Mouse (Mus musculus) CH12.LX (cell line): Measurements from ENCODE around the gene P4ha2. TPM values are rescaled to one million over a fixed set of nuclear protein-coding genes. Genes with fewer than 3 reads are reported as not detected.

Experiments
- DNase-seq: peaks from one replicate; pipeline ENCODE4 v3.0.0-alpha.2; 2013; ENCODE audit errors: extremely low read depth
- H3K27ac ChIP-seq: 2 replicates; pipeline ENCODE4 v1.5.1; 2012; ENCODE audit warnings: low read depth, mild to moderate bottlenecking, control low read depth, moderate library complexity; ENCODE audit not compliant: insufficient read depth
- H3K27me3 ChIP-seq: replicated peaks from 2 replicates; pipeline ENCODE3; 2012; ENCODE audit warnings: inconsistent platforms
- H3K36me3 ChIP-seq, 2 experiments: replicated peaks in 1 of 2; 2 replicates each; pipeline versions ENCODE3 to v1.6.1; 2012; ENCODE audit warnings: inconsistent platforms in 1 of 2, low read length in 1 of 2, mild to moderate bottlenecking in 1 of 2, mixed read lengths in 1 of 2, moderate library complexity in 1 of 2; ENCODE audit not compliant: control insufficient read depth in 1 of 2, insufficient read depth in 1 of 2
- H3K4me1 ChIP-seq, 2 experiments: 2 replicates each; pipeline ENCODE4 v1.6.1; 2012; ENCODE audit warnings: inconsistent platforms in 1 of 2, moderate library complexity in 1 of 2; ENCODE audit not compliant: insufficient read depth in 2 of 2, control insufficient read depth in 1 of 2
- H3K4me2 ChIP-seq: 2 replicates; pipeline ENCODE4 v1.6.1; 2012; ENCODE audit warnings: low read depth, mild to moderate bottlenecking, control low read depth; ENCODE audit not compliant: poor library complexity, insufficient read depth, severe bottlenecking
- H3K4me3 ChIP-seq, 3 experiments: fragments of 150-350 bp in 1 of 3; sonication (generic) in 1 of 3; replicated peaks in 1 of 3; 2 replicates each; pipeline versions ENCODE3 to v1.5.1; 2011 to 2012; ENCODE audit warnings: low read depth in 2 of 3, low read length in 2 of 3, mild to moderate bottlenecking in 2 of 3, moderate library complexity in 2 of 3, control low read depth in 1 of 3, improper control_type of control experiment in 1 of 3, inconsistent platforms in 1 of 3, mixed read lengths in 1 of 3; ENCODE audit not compliant: poor library complexity in 1 of 3
- H3K79me2 ChIP-seq: replicated peaks from 2 replicates; pipeline ENCODE4 v1.6.1; 2012; ENCODE audit warnings: mild to moderate bottlenecking, moderate library complexity; ENCODE audit not compliant: control insufficient read depth, poor library complexity, insufficient read depth, severe bottlenecking; ENCODE audit errors: extremely low read depth
- H3K9ac ChIP-seq: 2 replicates; pipeline ENCODE4 v1.6.1; 2012; ENCODE audit warnings: low read depth, mild to moderate bottlenecking, control low read depth, moderate library complexity; ENCODE audit not compliant: insufficient read depth
- H3K9me3 ChIP-seq: replicated peaks from 2 replicates; pipeline ENCODE3; 2012; ENCODE audit warnings: low read length, inconsistent platforms, mixed read lengths
- BHLHE40 ChIP-seq: IDR thresholded peaks from 2 replicates; pipeline ENCODE4 v1.6.1; 2011; ENCODE audit warnings: mild to moderate bottlenecking, low read depth, low read length, improper control_type of control experiment
- CHD2 ChIP-seq: IDR thresholded peaks from 2 replicates; pipeline ENCODE4 v1.6.1; 2011; ENCODE audit warnings: low read length, improper control_type of control experiment
- E2F4 ChIP-seq: IDR thresholded peaks from 2 replicates; pipeline ENCODE4 v1.6.1; 2011; ENCODE audit warnings: low read depth, low read length, improper control_type of control experiment; ENCODE audit not compliant: insufficient replicate concordance
- ELF1 ChIP-seq: IDR thresholded peaks from 2 replicates; pipeline ENCODE4 v1.6.1; 2014; ENCODE audit warnings: low read depth, mild to moderate bottlenecking, inconsistent platforms, low read length, improper control_type of control experiment
- EP300 ChIP-seq: IDR thresholded peaks from 2 replicates; pipeline ENCODE4 v1.6.1; 2011; ENCODE audit warnings: low read length, improper control_type of control experiment
- HCFC1 ChIP-seq: IDR thresholded peaks from 2 replicates; pipeline ENCODE4 v1.6.1; 2012; ENCODE audit warnings: low read depth, mild to moderate bottlenecking, inconsistent platforms, low read length, improper control_type of control experiment
- IRF4 ChIP-seq: IDR thresholded peaks from 2 replicates; pipeline ENCODE4 v1.6.1; 2014; ENCODE audit warnings: low read depth, mild to moderate bottlenecking, inconsistent platforms, low read length, improper control_type of control experiment
- JUN ChIP-seq: IDR thresholded peaks from 2 replicates; pipeline ENCODE4 v1.6.1; 2011; ENCODE audit warnings: low read depth, mild to moderate bottlenecking, low read length, improper control_type of control experiment, moderate library complexity; ENCODE audit not compliant: insufficient read depth
- KAT2A ChIP-seq: IDR thresholded peaks from 2 replicates; pipeline ENCODE4 v1.6.1; 2012; ENCODE audit warnings: low read length, improper control_type of control experiment, inconsistent platforms; ENCODE audit not compliant: insufficient replicate concordance
- MAZ ChIP-seq: IDR thresholded peaks from 2 replicates; pipeline ENCODE4 v1.6.1; 2012; ENCODE audit warnings: low read depth, mild to moderate bottlenecking, inconsistent platforms, low read length, improper control_type of control experiment, moderate library complexity
- MYC ChIP-seq: IDR thresholded peaks from 2 replicates; pipeline ENCODE4 v1.6.1; 2011; ENCODE audit warnings: low read depth, mild to moderate bottlenecking, improper control_type of control experiment, low read length
- NRF1 ChIP-seq: IDR thresholded peaks from 2 replicates; pipeline ENCODE4 v1.6.1; 2014; ENCODE audit warnings: low read depth, mild to moderate bottlenecking, inconsistent platforms, low read length, improper control_type of control experiment, moderate library complexity
- POLR2A ChIP-seq: IDR thresholded peaks from 2 replicates; pipeline ENCODE4 v1.6.1; 2011; ENCODE audit warnings: low read depth, mild to moderate bottlenecking, improper control_type of control experiment, low read length
- POLR2AphosphoS2 ChIP-seq: IDR thresholded peaks from 2 replicates; pipeline ENCODE4 v1.6.1; 2011; ENCODE audit warnings: low read depth, low read length, improper control_type of control experiment
- RAD21 ChIP-seq: IDR thresholded peaks from 2 replicates; pipeline ENCODE4 v1.6.1; 2011; ENCODE audit warnings: low read depth, mild to moderate bottlenecking, low read length, improper control_type of control experiment, moderate library complexity
- TBP ChIP-seq: conservative IDR thresholded peaks from 2 replicates; pipeline ENCODE4 v1.6.1; 2011; ENCODE audit warnings: low read depth, low read length, improper control_type of control experiment
- TCF12 ChIP-seq: IDR thresholded peaks from 2 replicates; pipeline ENCODE4 v1.6.1; 2014; ENCODE audit warnings: low read depth, mild to moderate bottlenecking, inconsistent platforms, low read length, improper control_type of control experiment
- ZMIZ1 ChIP-seq: IDR thresholded peaks from 2 replicates; pipeline ENCODE4 v1.6.1; 2012; ENCODE audit warnings: low read depth, mild to moderate bottlenecking, inconsistent platforms, low read length, improper control_type of control experiment
- ZNF384 ChIP-seq: IDR thresholded peaks from 2 replicates; pipeline ENCODE4 v1.6.1; 2012; ENCODE audit warnings: low read depth, low read length, improper control_type of control experiment, inconsistent platforms
- dilution Hi-C: fragments of 300-500 bp; cut with MboI; formaldehyde crosslinking; loops from 2 replicates; pipeline ENCODE4 v1.14.3; 2020; ENCODE audit warnings: low sequenced_read_pairs; ENCODE audit not compliant: extremely low pct_unique_long_range_greater_than_20kb, extremely low pct_ligation_motif_present
- in situ Hi-C: fragments of 300-500 bp; cut with MboI; formaldehyde crosslinking; loops from 3 replicates; pipeline ENCODE4 v1.14.3; 2019; ENCODE audit warnings: low sequenced_read_pairs, low pct_ligation_motif_present, low pct_unique_long_range_greater_than_20kb, mixed read lengths
- polyA plus RNA-seq: library from polyadenylated mRNA; unstranded; fragments of >175 nt; gene quantifications from 2 replicates; pipeline ENCODE4 v1.2.1, GENCODE M21; 2012; ENCODE audit warnings: low read depth; ENCODE audit not compliant: insufficient read length
- total RNA-seq, 2 experiments: library from RNA; depleted of rRNA; stranded (reverse); fragments of 300-350 nt in 1 of 2; fragments of >200 nt in 1 of 2; gene quantifications; 2 replicates each; pipeline ENCODE4 v1.2.3; 2012 to 2014

Gene P4ha2
- total and polyA plus RNA-seq, 3 experiments, result 3.6 to 10.0 (median 7.9) TPM

GRCm38 (mm10) chr11:54051161-54051560, 48.7 kb upstream of the P4ha2 start:
- Histone ChIP-seq H3K27me3 (no peaks in the 10 kb centered on the region), H3K4me3 (no peak overlapping the region), H3K36me3 (no peaks in the 10 kb centered on the region), H3K9me3 (no peaks in the 10 kb centered on the region), H3K27ac (no peak overlapping the region), H3K4me1 (peaks cover 0 to 8% of the 10 kb centered on the region in 2 experiments; a peak in 2 of 4 replicates), H3K79me2 (no peaks in the 10 kb centered on the region), H3K9ac (no peak overlapping the region), H3K4me2 (no peak overlapping the region)
- in situ Hi-C loops (loop anchor here (5.0 kb wide), 1 partner anchor 49 kb away; no protein-coding TSS in a partner anchor), dilution Hi-C loops (no loop called here)
- TF ChIP-seq JUN (no peak), IRF4 (no peak), POLR2AphosphoS2 (no peak), NRF1 (no peak), E2F4 (no peak), ZNF384 (no peak), ZMIZ1 (no peak), BHLHE40 (no peak), KAT2A (no peak), TCF12 (no peak), HCFC1 (no peak), EP300 (no peak), MAZ (no peak), RAD21 (no peak)
- DNase-seq, result no peak

- dilution Hi-C loops, result no loop called here
- no peak overlapping the region for H3K4me3 ChIP-seq
- no peak overlapping the region for H3K9ac ChIP-seq
- no peak overlapping the region for H3K4me2 ChIP-seq
- TF ChIP-seq CHD2 (no peak), MYC (no peak), TBP (no peak), MAZ (no peak), POLR2A (no peak), NRF1 (no peak), ZMIZ1 (no peak), HCFC1 (no peak), ZNF384 (no peak), ELF1 (no peak), RAD21 (no peak)
- no peaks in the 10 kb centered on the region for H3K36me3 ChIP-seq
- no peaks in the 10 kb centered on the region for H3K79me2 ChIP-seq
- no peaks in the 10 kb centered on the region for H3K9me3 ChIP-seq
- H3K27ac ChIP-seq, result no peak overlapping the region
- peaks cover 0 to 8% of the 10 kb centered on the region in 2 experiments; a peak in 2 of 4 replicates for H3K4me1 ChIP-seq
- in situ Hi-C loops, result loop anchor here (5.0 kb wide), 1 partner anchor 50 kb away; no protein-coding TSS in a partner anchor
- DNase-seq, result no peak
- H3K27me3 ChIP-seq, result no peaks in the 10 kb centered on the region
These were observed 47.8 kb upstream of the P4ha2 start for GRCm38 (mm10) chr11:54052128-54052527.
